Mouse (Mus musculus) A20 (cell line): ENCODE results near the gene Gm17268.

Experiments used
- DNase-seq: peaks from one replicate; pipeline ENCODE4 v3.0.0-alpha.2; 2011; ENCODE audit warnings: low read depth, low spot score

Gene Gm17268

DNA sequence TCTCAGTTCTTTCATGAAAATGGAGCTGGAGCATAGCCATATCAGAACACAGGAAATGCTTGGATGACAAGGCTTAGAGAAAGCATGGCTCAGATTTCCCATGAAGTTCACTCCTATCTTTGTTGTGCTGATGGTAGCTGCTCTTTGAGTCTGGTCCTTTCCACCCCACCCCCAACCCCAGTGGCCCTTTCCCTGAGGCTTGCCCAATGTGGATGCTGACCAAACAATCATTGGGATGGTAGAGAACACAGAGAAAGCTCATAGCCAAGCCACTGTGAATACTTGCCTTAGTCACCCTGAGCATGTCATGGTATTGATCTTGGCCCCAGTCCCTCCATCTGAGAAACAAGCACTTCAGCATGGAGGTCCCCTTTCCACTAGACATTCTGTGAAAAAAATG is 6.2 kb downstream of the Gm17268 start:
- DNase-seq, result no peak

- no peak for DNase-seq
These were observed 8.2 kb downstream of the Gm17268 start for GRCm38 (mm10) chr11:82030171-82030570.

GRCm38 (mm10) chr11:82023769-82024168 is 14.6 kb downstream of the Gm17268 start:
- no peak for DNase-seq

- DNase-seq, result no peak
These were observed 15.8 kb downstream of the Gm17268 start for GRCm38 (mm10) chr11:82022504-82023056.

GRCm38 (mm10) chr11:82021406-82021805 is 17.0 kb downstream of the Gm17268 start:
- DNase-seq, result no peak

GRCm38 (mm10) chr11:82019793-82020192 is 18.6 kb downstream of the Gm17268 start:
- no peak for DNase-seq

DNA sequence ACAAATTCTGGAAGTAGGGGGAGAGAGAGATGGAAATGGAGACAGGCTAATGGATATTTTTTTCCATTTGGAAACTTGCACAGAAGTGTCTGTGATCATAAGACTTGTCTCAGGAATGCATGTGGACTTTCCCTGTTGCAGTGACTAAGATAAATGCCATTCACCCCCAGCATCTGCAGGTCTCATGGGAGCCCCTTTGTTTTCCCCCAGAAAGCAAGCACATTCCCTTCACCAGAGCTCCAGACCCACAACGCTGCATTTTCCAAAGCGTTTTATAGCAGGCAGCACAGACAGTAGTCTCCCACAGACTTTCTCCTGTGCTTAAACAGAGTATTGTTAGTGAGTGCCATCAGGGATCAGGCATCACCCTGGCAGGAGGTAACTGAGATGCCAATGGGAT is 19.0 kb downstream of the Gm17268 start:
- DNase-seq, result no peak

DNA sequence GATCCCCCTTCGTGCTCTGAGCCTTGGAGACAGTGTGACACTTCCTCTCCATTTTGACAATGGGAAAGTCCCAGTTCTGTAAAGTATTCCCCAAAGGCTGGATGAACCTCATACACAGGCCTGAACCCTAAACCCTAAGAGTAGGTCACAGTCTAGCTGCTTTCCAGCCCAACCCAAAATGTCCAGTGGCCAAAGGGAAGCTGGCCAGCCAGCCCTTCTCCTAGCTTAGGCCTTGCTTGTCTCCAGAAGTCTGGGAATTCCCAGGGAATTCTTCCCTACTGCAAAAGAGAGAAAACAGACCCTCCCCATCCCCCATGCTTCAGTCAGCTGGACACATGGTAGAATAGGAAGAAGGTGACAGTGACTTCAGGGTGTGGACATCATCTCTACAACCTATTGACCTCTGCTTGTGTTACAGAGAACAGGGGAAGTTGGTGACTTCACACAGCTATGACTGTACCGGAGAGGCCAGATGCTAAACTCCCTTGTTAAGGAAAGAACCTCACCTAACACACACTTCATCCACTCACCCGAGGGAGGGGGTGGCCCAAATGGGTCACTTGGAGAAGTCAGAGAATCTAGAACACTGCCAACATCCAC is 22.1 kb downstream of the Gm17268 start:
- DNase-seq, result no peak

DNA sequence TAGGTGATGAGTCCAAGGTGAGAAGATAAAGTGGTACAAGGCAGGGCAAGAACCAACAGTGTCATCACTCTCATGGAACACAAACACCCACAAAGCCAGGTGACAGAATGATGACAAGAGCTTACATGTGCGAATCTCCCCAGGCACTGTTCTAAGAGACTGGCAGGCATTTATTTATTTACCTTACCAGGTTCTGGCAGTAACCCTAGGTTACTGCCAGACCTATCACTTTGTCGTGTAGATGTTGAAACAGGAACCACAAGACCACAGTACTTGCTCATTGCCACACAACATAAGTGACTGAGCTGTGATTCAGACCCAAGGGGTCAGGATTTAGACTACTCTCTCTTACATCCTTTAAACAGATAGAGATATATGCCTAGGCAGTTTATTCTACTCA is 23.3 kb downstream of the Gm17268 start:
- no peak for DNase-seq

DNA sequence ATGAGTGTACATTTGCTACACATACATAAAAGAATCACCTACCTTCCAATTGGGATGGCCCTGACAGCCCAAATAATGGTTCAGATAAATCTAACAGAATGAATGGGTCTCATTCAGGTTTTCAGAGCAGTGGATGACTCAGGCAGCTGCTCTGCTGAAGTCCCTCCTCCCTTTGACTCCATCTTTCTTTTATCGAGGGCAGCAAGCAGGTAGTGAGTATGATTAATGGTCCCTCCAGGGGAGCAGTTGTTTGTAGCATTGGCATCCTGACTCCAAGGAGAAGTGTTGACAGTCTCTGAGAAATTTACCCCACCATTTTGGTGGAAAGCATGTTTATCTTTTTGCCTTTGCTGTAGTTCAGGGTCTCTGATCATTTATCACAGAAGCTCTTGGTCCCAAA is 24.6 kb downstream of the Gm17268 start:
- DNase-seq, result no peak

- DNase-seq, result no peak
These were observed 26.8 kb downstream of the Gm17268 start for GRCm38 (mm10) chr11:82011411-82012193.

DNA sequence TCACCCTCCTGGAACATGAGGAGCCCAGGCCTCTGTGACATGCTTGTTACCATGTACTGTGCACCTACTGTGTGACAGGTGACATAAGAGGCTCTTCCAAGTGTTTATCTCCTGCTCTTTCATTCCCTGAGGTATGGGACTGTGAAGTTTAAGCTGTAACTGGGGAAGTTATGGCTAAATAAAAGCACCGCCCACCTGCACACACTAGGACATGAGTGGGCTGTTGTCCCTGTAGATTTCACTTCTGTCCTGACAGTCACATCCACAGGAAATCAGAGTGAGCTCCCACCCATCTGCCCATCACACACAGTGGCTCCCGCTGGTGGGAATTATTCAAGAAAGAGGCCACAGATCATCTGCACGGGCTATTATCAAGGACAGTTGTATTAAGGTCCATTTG is 28.2 kb downstream of the Gm17268 start:
- no peak for DNase-seq

GRCm38 (mm10) chr11:82006796-82007423 is 31.5 kb downstream of the Gm17268 start:
- no peak for DNase-seq

GRCm38 (mm10) chr11:82004810-82005209 is 33.6 kb downstream of the Gm17268 start:
- peak; percentile 17 for DNase-seq

DNA sequence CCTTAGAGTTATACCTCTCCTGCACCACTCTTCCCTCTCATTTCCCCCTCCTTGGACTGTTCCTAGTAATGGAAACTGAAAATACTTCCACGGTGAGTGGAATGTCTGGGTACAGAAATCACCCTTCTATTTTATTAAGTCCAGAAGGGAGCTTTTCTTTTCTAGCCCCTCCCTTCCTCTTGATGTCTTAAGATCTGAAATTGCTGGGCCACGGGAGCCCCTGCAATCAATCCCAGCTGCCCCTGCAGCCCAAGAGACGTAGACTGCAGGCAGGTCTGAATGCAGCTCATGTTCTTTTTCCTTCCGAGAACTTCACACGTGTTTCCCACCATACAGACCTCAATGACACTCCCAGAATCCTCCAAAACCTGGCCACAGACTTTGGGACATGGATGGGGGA is 37.8 kb downstream of the Gm17268 start:
- DNase-seq, result no peak

DNA sequence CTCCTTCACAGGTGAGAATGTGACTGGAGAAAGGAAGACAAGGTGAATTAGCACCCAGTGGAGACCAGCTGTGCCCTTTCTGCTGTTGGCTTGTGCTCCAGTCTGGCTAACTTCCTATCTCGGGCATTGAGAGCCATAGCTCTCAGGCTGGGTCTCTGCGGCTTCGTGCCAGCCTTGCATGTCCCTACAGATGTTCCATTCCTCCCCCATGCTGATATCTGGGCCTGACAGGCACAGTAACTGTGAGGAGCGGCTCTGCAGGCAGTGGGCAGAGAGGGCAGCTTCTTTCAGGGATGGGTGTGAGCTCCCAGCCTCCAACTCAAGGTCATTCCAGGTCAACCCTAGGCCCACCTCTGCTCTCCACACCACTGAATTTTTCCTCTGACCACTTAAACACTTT is 38.9 kb downstream of the Gm17268 start:
- no peak for DNase-seq

DNA sequence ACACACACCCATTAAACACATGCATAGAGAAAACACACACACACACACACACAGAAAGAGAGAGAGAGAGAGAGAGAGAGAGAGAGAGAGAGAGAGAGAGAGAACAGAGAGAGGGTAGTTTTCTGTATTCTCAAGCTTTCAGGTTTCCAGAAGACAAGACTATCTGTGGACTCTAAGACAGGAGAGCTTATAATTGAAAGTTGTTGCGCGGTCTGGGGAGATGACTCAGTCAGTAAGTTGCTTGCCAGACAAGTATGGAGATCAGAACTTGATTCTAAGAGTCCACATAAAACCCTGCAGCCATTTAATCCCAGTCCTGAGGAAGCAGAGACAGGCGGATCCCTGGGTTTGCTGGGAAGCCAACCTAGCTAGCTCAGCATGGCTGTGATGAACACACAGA is 39.7 kb downstream of the Gm17268 start:
- no peak for DNase-seq

GRCm38 (mm10) chr11:81997085-81997484 is 41.3 kb downstream of the Gm17268 start:
- DNase-seq, result no peak

DNA sequence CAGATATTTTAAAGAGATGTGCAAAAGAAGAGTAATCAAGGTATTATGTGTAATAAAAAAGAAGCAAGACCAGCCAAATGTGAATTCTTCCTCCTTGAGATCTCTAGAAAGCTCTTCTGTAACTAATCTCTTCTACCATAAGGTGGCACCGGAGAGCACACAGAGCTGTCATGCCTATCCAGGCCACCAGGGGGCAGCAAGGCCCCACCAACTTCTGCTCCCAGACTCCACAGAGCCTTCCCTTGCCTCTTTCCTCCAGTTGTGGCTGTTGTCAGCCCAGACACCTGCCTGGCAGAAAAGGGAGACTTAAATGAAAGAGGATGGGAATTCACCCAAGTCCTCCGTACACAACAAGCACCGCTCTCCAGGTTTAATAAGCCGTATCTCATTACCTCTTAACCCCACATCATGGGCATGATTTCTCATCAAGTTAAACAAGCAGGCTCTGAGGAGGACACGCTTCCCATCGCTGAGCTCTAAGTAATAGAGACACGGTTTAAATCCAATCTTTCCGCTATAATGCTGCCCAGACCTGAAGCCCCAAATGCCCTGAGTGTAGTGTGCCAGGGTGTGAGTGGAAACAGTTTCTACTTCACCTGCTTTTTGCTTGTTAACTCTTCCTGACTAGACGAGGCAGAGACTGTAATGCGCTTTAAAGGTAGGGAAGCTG is 42.1 kb downstream of the Gm17268 start:
- peak; percentile 58 for DNase-seq

- DNase-seq, result peak; percentile 65
These were observed 55.2 kb downstream of the Gm17268 start for GRCm38 (mm10) chr11:81983146-81983545.

DNA sequence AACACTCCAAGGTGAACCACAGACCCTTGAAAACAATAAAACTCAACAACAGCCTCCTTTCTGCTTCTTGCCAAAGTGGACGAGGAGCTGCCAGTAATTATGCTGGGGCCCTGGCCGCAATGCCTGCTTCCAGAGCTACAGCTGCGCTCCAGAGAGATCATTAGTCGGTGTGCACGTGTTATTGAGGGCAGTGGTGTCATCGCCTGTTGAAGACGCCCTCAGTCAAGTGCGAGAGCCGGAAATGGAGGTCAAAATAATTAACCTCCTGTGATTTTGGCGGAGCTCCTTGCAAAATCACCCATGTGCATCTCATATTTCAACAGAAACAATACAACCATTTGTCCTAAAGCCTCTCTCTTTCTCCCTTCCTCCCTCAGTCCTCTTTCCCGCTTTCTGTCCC is 56.2 kb downstream of the Gm17268 start:
- DNase-seq, result no peak
